Mouse (Mus musculus) lung, embryonic 16.5 days (tissue): Measurements from ENCODE around the gene Rhox2h. TPM values are rescaled to one million over a fixed set of nuclear protein-coding genes. Genes with fewer than 3 reads are reported as not detected.

Source experiments
- polyA plus RNA-seq: library from polyadenylated mRNA; unstranded; fragments of >200 nt; fragmentation: Nextera tagmentation; extraction: Ambion mirVana; gene quantifications from 2 replicates; pipeline ENCODE4 v1.2.1, GENCODE M21; 2015

The Rhox2h gene
- polyA plus RNA-seq, 1 experiment from 2014 or later = not detected

Other genes with a start within 250 kb of the Rhox2h start
- gene Rhox4b, start 240.8 kb downstream of the Rhox2h start, polyA plus RNA-seq = 0.30 TPM in 1 of 2 replicates, not detected in the other
- gene Rhox2c, start 219.6 kb downstream of the Rhox2h start, polyA plus RNA-seq = not detected in 2 replicates
- gene Rhox3c, start 214.7 kb downstream of the Rhox2h start, polyA plus RNA-seq = not detected in 2 replicates
- gene Rhox4c, start 192.9 kb downstream of the Rhox2h start, polyA plus RNA-seq = not detected in 2 replicates
- gene Rhox2d, start 179.8 kb downstream of the Rhox2h start, polyA plus RNA-seq = not detected in 2 replicates
- not detected in 2 replicates for gene Rhox4d, start 158.9 kb downstream of the Rhox2h start, polyA plus RNA-seq
- gene Rhox2e, start 142.8 kb downstream of the Rhox2h start, polyA plus RNA-seq = not detected in 2 replicates
- gene Rhox3e, start 131.3 kb downstream of the Rhox2h start, polyA plus RNA-seq = not detected in 2 replicates
- not detected in 2 replicates for gene Rhox4e, start 115.9 kb downstream of the Rhox2h start, polyA plus RNA-seq
- gene Rhox2f, start 101.9 kb downstream of the Rhox2h start, polyA plus RNA-seq = not detected in 2 replicates
- not detected in 2 replicates for gene Rhox3f, start 92.3 kb downstream of the Rhox2h start, polyA plus RNA-seq
- gene Rhox4f, start 65.6 kb downstream of the Rhox2h start, polyA plus RNA-seq = not detected in 2 replicates
- not detected in 2 replicates for gene Rhox3g, start 44.7 kb downstream of the Rhox2h start, polyA plus RNA-seq
- gene Rhox2g, start 29.8 kb downstream of the Rhox2h start, polyA plus RNA-seq = not detected in 2 replicates
- not detected in 2 replicates for gene Rhox4g, start 21.9 kb downstream of the Rhox2h start, polyA plus RNA-seq
- not detected in 2 replicates for gene Rhox3h, start 4.5 kb downstream of the Rhox2h start, polyA plus RNA-seq
- 3.1 and 3.2 TPM in 2 replicates for gene Rhox5, start 131.6 kb upstream of the Rhox2h start, polyA plus RNA-seq
- not detected in 2 replicates for gene Rhox6, start 153.6 kb upstream of the Rhox2h start, polyA plus RNA-seq
- gene Rhox7a, start 158.4 kb upstream of the Rhox2h start, polyA plus RNA-seq = not detected in 2 replicates
- not detected in 2 replicates for gene Rhox8, start 205.7 kb upstream of the Rhox2h start, polyA plus RNA-seq
- gene Rhox7b, start 224.0 kb upstream of the Rhox2h start, polyA plus RNA-seq = not detected in 2 replicates
- not detected in 2 replicates for gene Rhox9, start 228.5 kb upstream of the Rhox2h start, polyA plus RNA-seq